Mouse (Mus musculus) C3H10T1/2 (cell line): Measurements from ENCODE around the gene Stk33. TPM values are rescaled to one million over a fixed set of nuclear protein-coding genes. Genes with fewer than 3 reads are reported as not detected.

Experiments
- polyA plus RNA-seq, 2 experiments: library from polyadenylated mRNA; unstranded; fragments of >200 nt; fragmentation: generic; extraction: Trizol; gene quantifications; one replicate each; pipeline ENCODE4 v1.2.1; 2012; ENCODE audit warnings: missing spikeins in 2 of 2

Gene Stk33
- polyA plus RNA-seq: not detected

DNA sequence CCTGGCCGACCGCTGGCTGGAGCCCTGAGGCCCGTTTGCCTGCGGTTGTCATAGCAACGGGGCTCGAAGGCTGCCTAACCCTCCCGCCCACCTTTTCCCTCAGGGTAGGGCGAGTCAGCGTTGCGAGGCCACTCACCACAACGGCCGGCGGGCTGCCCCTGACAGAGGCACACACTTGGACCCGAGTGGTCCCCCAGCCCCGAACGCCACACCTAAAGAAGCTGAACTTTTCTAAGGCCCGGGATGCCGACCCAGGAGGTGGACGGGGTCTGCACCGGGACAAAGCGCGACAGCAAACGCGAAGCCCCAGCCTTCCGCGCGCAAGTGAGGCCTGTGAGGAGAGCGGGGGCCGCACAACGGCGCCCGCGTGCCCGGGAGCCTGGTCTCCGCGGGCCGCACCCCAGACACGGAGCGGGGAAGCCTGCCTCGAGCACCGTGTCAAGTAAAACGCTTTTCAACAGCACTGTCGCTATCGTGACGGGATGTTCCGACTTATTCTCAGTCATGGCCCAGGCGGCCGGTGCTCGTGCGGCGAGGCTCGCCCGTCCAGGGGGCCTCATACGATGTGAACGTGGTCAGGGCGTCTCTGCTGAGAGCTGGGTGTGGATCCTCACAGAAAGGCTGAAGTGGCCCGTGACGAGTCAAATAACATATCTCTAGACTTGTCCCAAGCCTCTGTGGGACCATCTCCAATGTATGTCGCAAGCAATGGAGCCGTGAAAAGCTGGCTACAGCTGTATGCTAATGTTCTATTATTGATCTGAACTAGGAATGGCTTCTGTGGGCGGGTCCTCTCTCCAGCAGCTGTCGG is at the start of gene Stk33:
TSS of gene Stk33 (minus strand) at position 301 of the 811 bp plus-strand sequence.

Other genes with a start within 250 kb of the Stk33 start
- under 1 TPM; 0.04 to 0.06 TPM for gene Trim66, start 69.1 kb upstream of the Stk33 start, polyA plus RNA-seq
- 1,000 to 10,000 TPM; 1,095 to 2,909 TPM for gene Rpl27a, start 80.1 kb upstream of the Stk33 start, polyA plus RNA-seq